Mouse (Mus musculus) liver, embryonic 15.5 days (tissue): Measurements from ENCODE around the gene Abhd8. TPM values are rescaled to one million over a fixed set of nuclear protein-coding genes. Genes with fewer than 3 reads are reported as not detected.

Experiments
- ATAC-seq: fragments of 200-750 bp; cut with Nextera tagmentation; 2 replicates; pipeline ENCODE4 v1.8.0; 2017; ENCODE audit warnings: moderate number of reproducible peaks, mild to moderate bottlenecking, moderate library complexity; ENCODE audit not compliant: insufficient read depth
- H3K27ac ChIP-seq: fragments of 300-500 bp; sonication (generic); replicated peaks from 2 replicates; pipeline ENCODE4 v1.5.1; 2015; ENCODE audit warnings: mild to moderate bottlenecking, inconsistent platforms
- H3K27me3 ChIP-seq: fragments of 300-500 bp; sonication (generic); 2 replicates; pipeline ENCODE4 v1.6.1; 2015; ENCODE audit warnings: mild to moderate bottlenecking, inconsistent platforms
- H3K36me3 ChIP-seq: fragments of 300-500 bp; sonication (generic); replicated peaks from 2 replicates; pipeline ENCODE4 v1.6.1; 2015; ENCODE audit warnings: moderate library complexity, mild to moderate bottlenecking, inconsistent platforms
- H3K4me1 ChIP-seq: fragments of 300-500 bp; sonication (generic); replicated peaks from 2 replicates; pipeline ENCODE4 v1.6.1; 2015; ENCODE audit warnings: inconsistent platforms
- H3K4me2 ChIP-seq: fragments of 300-500 bp; sonication (generic); 2 replicates; pipeline ENCODE4 v1.6.1; 2015; ENCODE audit warnings: moderate library complexity, mild to moderate bottlenecking, inconsistent platforms
- H3K4me3 ChIP-seq: fragments of 300-500 bp; sonication (generic); replicated peaks from 2 replicates; pipeline ENCODE4 v1.5.1; 2015; ENCODE audit warnings: mild to moderate bottlenecking, inconsistent platforms
- H3K9ac ChIP-seq: fragments of 300-500 bp; sonication (generic); 2 replicates; pipeline ENCODE4 v1.6.1; 2015; ENCODE audit warnings: moderate library complexity, mild to moderate bottlenecking, inconsistent platforms
- H3K9me3 ChIP-seq: fragments of 300-500 bp; sonication (generic); replicated peaks from 2 replicates; pipeline ENCODE4 v1.6.1; 2016; ENCODE audit warnings: inconsistent platforms
- WGBS: fragments of 180-500 bp; shearing (Covaris S2); methylation state at CpG from one replicate; pipeline ENCODE4 v1.1.7; 2015; ENCODE audit warnings: mixed read lengths; ENCODE audit not compliant: insufficient replicate concordance; 5-methylcytosine and 5-hydroxymethylcytosine counted together
- polyA plus RNA-seq: library from polyadenylated mRNA; unstranded; fragments of >200 nt; fragmentation: Nextera tagmentation; extraction: Ambion mirVana; gene quantifications from 2 replicates; pipeline ENCODE4 v1.2.1, GENCODE M21; 2015

The Abhd8 gene
- polyA plus RNA-seq, 1 experiment from 2014 or later = 9.1 TPM

- Histone ChIP-seq H3K9ac (no peak overlapping the region), H3K27ac (no peak overlapping the region), H3K4me3 (no peak overlapping the region), H3K4me1 (peaks cover 30% of the 10 kb centered on the region), H3K36me3 (peaks cover 19% of the 10 kb centered on the region), H3K4me2 (no peak overlapping the region), H3K27me3 (no peaks in the 10 kb centered on the region), H3K9me3 (no peaks in the 10 kb centered on the region)
- 49% methylated on average over 11 of the region's 11 CpGs for WGBS
- ATAC-seq = no peak; the same call in 1 of the 2 replicates
These were observed 33.0 kb upstream of the Abhd8 start for GRCm38 (mm10) chr8:71496481-71496880.

- no peak overlapping the region for H3K4me2 ChIP-seq
- H3K36me3 ChIP-seq = peaks cover 26% of the 10 kb centered on the region
- no peak overlapping the region for H3K9ac ChIP-seq
- 75% methylated on average over 5 of the region's 5 CpGs for WGBS
- H3K27me3 ChIP-seq = no peaks in the 10 kb centered on the region
- H3K4me3 ChIP-seq = no peak overlapping the region
- ATAC-seq = no peak
- no peak overlapping the region for H3K27ac ChIP-seq
- no peaks in the 10 kb centered on the region for H3K9me3 ChIP-seq
- peaks cover 30% of the 10 kb centered on the region for H3K4me1 ChIP-seq
These were observed 32.4 kb upstream of the Abhd8 start for GRCm38 (mm10) chr8:71495811-71496210.

GRCm38 (mm10) chr8:71495039-71495438, 31.6 kb upstream of the Abhd8 start:
- no peak overlapping the region for H3K9ac ChIP-seq
- no peak for ATAC-seq
- no peaks in the 10 kb centered on the region for H3K9me3 ChIP-seq
- peaks cover 32% of the 10 kb centered on the region for H3K4me1 ChIP-seq
- H3K36me3 ChIP-seq = peaks cover 29% of the 10 kb centered on the region
- H3K4me2 ChIP-seq = no peak overlapping the region
- WGBS = 29% methylated on average over 16 of the region's 16 CpGs
- H3K27me3 ChIP-seq = no peaks in the 10 kb centered on the region
- H3K27ac ChIP-seq = no peak overlapping the region
- no peak overlapping the region for H3K4me3 ChIP-seq

GRCm38 (mm10) chr8:71488454-71488853, 25.0 kb upstream of the Abhd8 start:
- peak overlapping the region; percentile 79 for H3K4me3 ChIP-seq
- peaks cover 23% of the 10 kb centered on the region for H3K36me3 ChIP-seq
- under 1% methylated on average over 22 of the region's 22 CpGs for WGBS
- H3K4me2 ChIP-seq = peak overlapping the region; percentile 99
- no peaks in the 10 kb centered on the region for H3K9me3 ChIP-seq
- H3K4me1 ChIP-seq = peaks cover 49% of the 10 kb centered on the region
- peak overlapping the region; percentile 82 for H3K27ac ChIP-seq
- peak overlapping the region; percentile 72 for H3K9ac ChIP-seq
- peak; percentile 91 for ATAC-seq
- peaks cover 5% of the 10 kb centered on the region; the same call in 1 of the 2 replicates for H3K27me3 ChIP-seq

GRCm38 (mm10) chr8:71487691-71488445, 24.4 kb upstream of the Abhd8 start, which contains the start of gene Gtpbp3:
TSS of gene Gtpbp3 (plus strand) at chr8:71488103.
- Histone ChIP-seq H3K9me3 (no peaks in the 10 kb centered on the region), H3K4me1 (peaks cover 46% of the 10 kb centered on the region), H3K27ac (peak within 1 kb of the TSS; percentile 82), H3K4me3 (peak within 1 kb of the TSS; percentile 79), H3K9ac (peak within 1 kb of the TSS; percentile 72), H3K36me3 (peaks cover 19% of the 10 kb centered on the region), H3K27me3 (peaks cover 5% of the 10 kb centered on the region; the same call in 1 of the 2 replicates), H3K4me2 (peak within 1 kb of the TSS; percentile 99)
- ATAC-seq = peak; percentile 23
- under 1% methylated on average over 33 of the region's 33 CpGs for WGBS

GRCm38 (mm10) chr8:71486136-71486529, 22.7 kb upstream of the Abhd8 start:
- ATAC-seq = no peak
- peak overlapping the region; percentile 86 for H3K4me2 ChIP-seq
- H3K36me3 ChIP-seq = peaks cover 7% of the 10 kb centered on the region; the same call in 1 of the 2 replicates
- 28% methylated on average over 7 of the region's 7 CpGs for WGBS
- no peak overlapping the region for H3K9ac ChIP-seq
- H3K4me3 ChIP-seq = peak overlapping the region; percentile 62
- no peak overlapping the region for H3K27ac ChIP-seq
- peaks cover 11% of the 10 kb centered on the region for H3K27me3 ChIP-seq
- peaks cover 46% of the 10 kb centered on the region for H3K4me1 ChIP-seq
- no peaks in the 10 kb centered on the region for H3K9me3 ChIP-seq

GRCm38 (mm10) chr8:71485142-71486135, 22.0 kb upstream of the Abhd8 start, which contains the start of gene Ano8:
TSS of gene Ano8 (minus strand) at chr8:71485963.
- H3K9me3 ChIP-seq = no peaks in the 10 kb centered on the region
- ATAC-seq = no peak
- 0 out of 2 replicates have a peak within 1 kb of the TSS, but pooled peaks have one; percentile 24 for H3K27ac ChIP-seq

GRCm38 (mm10) chr8:71484736-71485135, 21.3 kb upstream of the Abhd8 start:
- peaks cover 15% of the 10 kb centered on the region for H3K27me3 ChIP-seq
- H3K9me3 ChIP-seq = no peaks in the 10 kb centered on the region
- peaks cover 54% of the 10 kb centered on the region for H3K4me1 ChIP-seq
- H3K4me2 ChIP-seq = no peak overlapping the region; the same call in 1 of the 2 replicates
- WGBS = 85% methylated on average over 19 of the region's 19 CpGs
- no peak overlapping the region for H3K4me3 ChIP-seq
- H3K9ac ChIP-seq = no peak overlapping the region
- no peak overlapping the region for H3K27ac ChIP-seq
- ATAC-seq = no peak
- no peaks in the 10 kb centered on the region for H3K36me3 ChIP-seq

More at GRCm38 (mm10) chr8:71485142-71486135, 22.0 kb upstream of the Abhd8 start, which contains the start of gene Ano8:
- Histone ChIP-seq H3K27me3 (peaks cover 15% of the 10 kb centered on the region), H3K36me3 (no peaks in the 10 kb centered on the region), H3K9ac (peak within 1 kb of the TSS; percentile 57), H3K4me3 (peak within 1 kb of the TSS; percentile 62), H3K4me1 (peaks cover 52% of the 10 kb centered on the region), H3K4me2 (peak within 1 kb of the TSS; percentile 86)
- WGBS = 5% methylated on average over 51 of the region's 58 CpGs

GRCm38 (mm10) chr8:71483932-71484331, 20.5 kb upstream of the Abhd8 start:
- no peak overlapping the region for H3K9ac ChIP-seq
- peaks cover 47% of the 10 kb centered on the region for H3K4me1 ChIP-seq
- H3K27me3 ChIP-seq = peaks cover 15% of the 10 kb centered on the region
- H3K4me3 ChIP-seq = no peak overlapping the region
- no peak overlapping the region for H3K27ac ChIP-seq
- WGBS = 47% methylated on average over 8 of the region's 8 CpGs
- no peaks in the 10 kb centered on the region for H3K36me3 ChIP-seq
- no peak overlapping the region for H3K4me2 ChIP-seq
- ATAC-seq = no peak
- no peaks in the 10 kb centered on the region for H3K9me3 ChIP-seq

GRCm38 (mm10) chr8:71478943-71479342, 15.5 kb upstream of the Abhd8 start:
- H3K27ac ChIP-seq = no peak overlapping the region
- H3K36me3 ChIP-seq = peaks cover 15% of the 10 kb centered on the region
- no peaks in the 10 kb centered on the region for H3K9me3 ChIP-seq
- H3K27me3 ChIP-seq = peaks cover 25% of the 10 kb centered on the region
- H3K4me2 ChIP-seq = no peak overlapping the region
- no peak for ATAC-seq
- WGBS = 75% methylated on average over 11 of the region's 11 CpGs
- H3K4me1 ChIP-seq = peaks cover 39% of the 10 kb centered on the region
- no peak overlapping the region for H3K4me3 ChIP-seq
- H3K9ac ChIP-seq = no peak overlapping the region
